In genomic region chr6:142738637-142739036, GRCm38 (mm10) we compare ENCODE assay signal across 24 mouse cellular contexts.
"Had no signal": no experiment of that assay in that cellular context is flagged by ENCODE, and none has a peak within 500 bp of the region (broad histone marks: within the 10 kb centered on the region; RNA-seq: fewer than 3 reads in every experiment).

No protein-coding gene starts in this region.

- H3K4me1 ChIP-seq: hindbrain, embryonic 10.5 days; hindbrain, embryonic 12.5 days; intestine, embryonic 15.5 days; limb, embryonic 10.5 days; limb, embryonic 12.5 days had no signal

- H3K36me3 ChIP-seq: heart, embryonic 10.5 days; heart, embryonic 12.5 days; hindbrain, embryonic 10.5 days; hindbrain, embryonic 12.5 days; intestine, embryonic 15.5 days; limb, embryonic 10.5 days; limb, embryonic 12.5 days had no signal

- H3K27ac ChIP-seq: gastrocnemius, adult 2 months; heart, embryonic 10.5 days; hindbrain, embryonic 10.5 days; hindbrain, embryonic 12.5 days; hindbrain, embryonic 14.5 days; intestine, embryonic 15.5 days; kidney, postnatal 0 days; layer of hippocampus, adult 2 months; left cerebral cortex, adult 2 months; limb, embryonic 10.5 days; limb, embryonic 12.5 days; liver, embryonic 14.5 days had no signal

- DNase-seq: gastrocnemius, adult 2 months; gastrocnemius, postnatal 10 days; gastrocnemius, postnatal 25 days; heart, adult 18-20 months; heart, postnatal 10 days; heart, postnatal 4 days; kidney, adult 18-20 months; kidney, adult 8-10 months; kidney, postnatal 4 days had no signal

- H3K4me2 ChIP-seq: heart, embryonic 12.5 days; hindbrain, embryonic 12.5 days; hindbrain, embryonic 14.5 days; intestine, embryonic 15.5 days; limb, embryonic 12.5 days had no signal

- H3K4me3 ChIP-seq: gastrocnemius, adult 2 months; heart, embryonic 10.5 days; heart, embryonic 12.5 days; hindbrain, embryonic 10.5 days; hindbrain, embryonic 12.5 days; intestine, embryonic 15.5 days; layer of hippocampus, adult 2 months; left cerebral cortex, adult 2 months; limb, embryonic 10.5 days; limb, embryonic 12.5 days had no signal

- H3K27me3 ChIP-seq: heart, embryonic 12.5 days; hindbrain, embryonic 12.5 days; intestine, embryonic 15.5 days had no signal

- H3K9ac ChIP-seq: heart, embryonic 12.5 days; hindbrain, embryonic 12.5 days; hindbrain, embryonic 14.5 days; intestine, embryonic 15.5 days; limb, embryonic 12.5 days; liver, embryonic 14.5 days had no signal

- ATAC-seq: hindbrain, embryonic 16.5 days; inflammation-experienced regulatory T-cells, adult 6 months; intestine, embryonic 15.5 days; intestine, postnatal 0 days had no signal

- H3K9me3 ChIP-seq: heart, embryonic 10.5 days; heart, embryonic 12.5 days; hindbrain, embryonic 10.5 days; hindbrain, embryonic 12.5 days; intestine, embryonic 15.5 days; limb, embryonic 10.5 days; limb, embryonic 12.5 days had no signal
